Mouse (Mus musculus): ENCODE data around the gene Meiob. TPM values are rescaled to one million over a fixed set of nuclear protein-coding genes. Genes with fewer than 3 reads are reported as not detected.

Meiob gene
- total and polyA plus RNA-seq, 2 experiments from 2014 or later: 0.15 TPM; not detected in 1

- H3K4me1 ChIP-seq (ENCODE audit: insufficient read depth): peaks cover 9% of the 10 kb centered on the region
- peaks cover 24% of the 10 kb centered on the region for H3K36me3 ChIP-seq (ENCODE audit: insufficient read depth)
- H3K4me2 ChIP-seq (ENCODE audit: low read depth): no peak overlapping the region
- ATAC-seq (no peak), DNase-seq (no peak)
- no peaks in the 10 kb centered on the region for H3K9me3 ChIP-seq (ENCODE audit: low read length)
- H3K27me3 ChIP-seq (ENCODE audit: insufficient read depth, low read length): no peaks in the 10 kb centered on the region
- no peak for TF ChIP-seq CTCF (IDR thresholded peaks at IDR 0.05; ENCODE audit: low read depth)
- H3K9ac ChIP-seq: no peak overlapping the region
- WGBS: 85% methylated on average over 6 of the region's 6 CpGs
- no peak overlapping the region for H3K27ac ChIP-seq (ENCODE audit: low read depth, low read length)
- no peak overlapping the region for H3K4me3 ChIP-seq (ENCODE audit: low read depth, low read length)
Measured at GRCm38 (mm10) chr17:24884391-24884790, 80.3 kb downstream of the Meiob start.

DNA sequence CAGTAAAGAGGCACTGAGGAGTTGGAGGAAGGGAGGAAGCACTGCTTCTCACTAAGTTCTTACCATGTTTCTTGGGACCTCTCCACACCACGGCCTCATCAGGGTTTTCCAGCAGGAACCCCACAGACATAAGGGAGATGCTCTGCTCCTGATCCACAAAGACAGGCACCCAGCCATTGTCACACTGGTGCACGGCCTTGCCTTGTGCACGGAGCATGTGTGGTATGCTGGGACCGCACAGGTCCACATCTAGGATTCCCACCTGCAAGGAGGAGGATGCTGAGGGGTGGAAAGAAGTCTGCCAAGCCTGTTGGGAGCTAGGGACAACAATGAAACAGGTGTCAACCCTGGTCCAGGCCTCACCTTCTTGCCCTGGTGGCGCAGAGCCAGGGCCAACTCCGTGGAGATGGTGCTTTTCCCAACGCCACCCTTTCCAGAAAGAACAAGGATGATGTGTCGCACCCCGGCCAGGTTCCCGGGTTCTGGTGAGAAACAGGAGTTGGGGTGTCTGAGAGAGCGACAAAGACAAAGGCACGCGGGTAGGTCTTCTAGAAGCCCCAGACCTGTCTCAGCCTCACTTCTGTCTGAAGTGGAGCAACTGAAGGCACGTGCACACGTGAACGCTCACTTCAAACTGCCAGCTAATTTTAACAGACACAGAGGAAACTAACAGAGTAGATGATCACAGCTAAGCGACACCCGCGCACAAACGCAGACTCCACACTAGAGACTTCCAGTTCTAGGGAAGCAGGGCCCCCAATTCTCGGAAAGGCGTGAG lies 81.5 kb downstream of the Meiob start:
- Histone ChIP-seq H3K27ac (ENCODE audit: low read depth, low read length) (no peak overlapping the region), H3K9ac (peak overlapping the region; percentile 59), H3K36me3 (ENCODE audit: insufficient read depth) (peaks cover 29% of the 10 kb centered on the region), H3K9me3 (ENCODE audit: low read length) (no peaks in the 10 kb centered on the region), H3K4me2 (ENCODE audit: low read depth) (peak overlapping the region; percentile 88), H3K4me3 (ENCODE audit: low read depth, low read length) (peak overlapping the region; percentile 86), H3K27me3 (ENCODE audit: insufficient read depth, low read length) (no peaks in the 10 kb centered on the region), H3K4me1 (ENCODE audit: insufficient read depth) (peaks cover 9% of the 10 kb centered on the region)
- 27% methylated on average over 22 of the region's 22 CpGs for WGBS
- no peak for TF ChIP-seq CTCF (IDR thresholded peaks at IDR 0.05; ENCODE audit: low read depth)
- DNase-seq (no peak), ATAC-seq (no peak)

GRCm38 (mm10) chr17:24886134-24886931 lies 82.2 kb downstream of the Meiob start, which contains the start of the genes Nubp2 and Spsb3:
Gene Nubp2 (minus strand): TSS chr17:24886349.
Gene Spsb3 (plus strand): TSS chr17:24886643.
- Histone ChIP-seq H3K9ac (peak within 1 kb of the TSS; percentile 77), H3K27me3 (ENCODE audit: insufficient read depth, low read length) (no peaks in the 10 kb centered on the region), H3K4me2 (ENCODE audit: low read depth) (peak within 1 kb of the TSS; percentile 92), H3K4me1 (ENCODE audit: insufficient read depth) (peaks cover 9% of the 10 kb centered on the region), H3K27ac (ENCODE audit: low read depth, low read length) (peak within 1 kb of the TSS; percentile 84), H3K9me3 (ENCODE audit: low read length) (no peaks in the 10 kb centered on the region), H3K36me3 (ENCODE audit: insufficient read depth) (peaks cover 36% of the 10 kb centered on the region), H3K4me3 (ENCODE audit: low read depth, low read length) (peak within 1 kb of the TSS; percentile 86)
- peak; percentile 99 for DNase-seq
- TF ChIP-seq CTCF (IDR thresholded peaks at IDR 0.05; ENCODE audit: low read depth): peak; percentile 53
- 1% methylated on average over 69 of the region's 69 CpGs for WGBS
- peak; percentile 98 for ATAC-seq

- Histone ChIP-seq H3K9me3 (ENCODE audit: low read length) (no peaks in the 10 kb centered on the region), H3K9ac (peak overlapping the region; percentile 77), H3K4me3 (ENCODE audit: low read depth, low read length) (peak overlapping the region; percentile 86), H3K4me1 (ENCODE audit: insufficient read depth) (peaks cover 9% of the 10 kb centered on the region), H3K27me3 (ENCODE audit: insufficient read depth, low read length) (no peaks in the 10 kb centered on the region), H3K4me2 (ENCODE audit: low read depth) (peak overlapping the region; percentile 92), H3K27ac (ENCODE audit: low read depth, low read length) (peak overlapping the region; percentile 84), H3K36me3 (ENCODE audit: insufficient read depth) (peaks cover 42% of the 10 kb centered on the region)
- 1% methylated on average over 18 of the region's 18 CpGs for WGBS
- TF ChIP-seq CTCF (IDR thresholded peaks at IDR 0.05; ENCODE audit: low read depth): no peak
- DNase-seq (no peak), ATAC-seq (peak; percentile 30)
Measured at GRCm38 (mm10) chr17:24886932-24887271, 82.8 kb downstream of the Meiob start.

DNA sequence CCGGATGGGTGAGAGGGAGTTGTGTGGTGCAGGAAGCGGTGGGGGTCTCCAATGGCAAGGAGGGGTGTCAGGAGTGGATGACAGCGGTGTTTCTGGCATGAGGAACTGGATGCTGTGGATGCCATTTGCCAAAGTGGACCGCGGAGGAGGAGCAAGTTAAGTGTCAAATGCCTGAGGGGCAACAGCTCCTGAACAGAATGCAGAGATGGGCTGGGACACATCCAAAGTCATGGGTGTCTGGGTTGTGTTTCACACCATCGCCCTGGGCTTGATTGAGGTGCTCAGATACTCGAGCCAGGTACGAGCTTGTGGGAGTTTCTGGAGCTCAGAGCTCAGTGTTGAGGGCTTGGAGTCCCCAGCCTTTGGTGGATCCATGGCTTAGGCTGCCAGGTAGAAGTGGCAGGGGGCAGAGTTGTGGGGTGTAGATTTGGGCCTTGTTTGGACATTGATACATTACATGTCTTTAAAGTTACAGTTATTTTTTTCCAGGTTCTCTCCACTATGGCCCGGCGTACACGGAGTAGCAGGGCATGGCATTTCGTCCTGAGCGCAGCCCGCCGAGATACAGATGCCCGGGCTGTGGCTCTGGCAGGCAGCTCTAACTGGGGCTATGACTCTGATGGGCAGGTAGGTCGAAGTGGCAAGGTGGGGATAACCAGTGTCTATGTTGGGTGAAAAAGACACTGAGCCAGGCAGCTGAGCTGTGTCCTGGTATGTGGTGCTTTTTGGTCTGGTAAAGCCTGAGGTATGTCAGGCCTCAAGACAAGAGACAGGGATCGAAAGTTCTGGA lies 83.4 kb downstream of the Meiob start:
- Histone ChIP-seq H3K9ac (peak overlapping the region; percentile 77), H3K27ac (ENCODE audit: low read depth, low read length) (peak overlapping the region; percentile 84; the same call in 1 of the 2 replicates), H3K4me1 (ENCODE audit: insufficient read depth) (peaks cover 9% of the 10 kb centered on the region), H3K4me3 (ENCODE audit: low read depth, low read length) (peak overlapping the region; percentile 86), H3K27me3 (ENCODE audit: insufficient read depth, low read length) (no peaks in the 10 kb centered on the region), H3K9me3 (ENCODE audit: low read length) (no peaks in the 10 kb centered on the region), H3K36me3 (ENCODE audit: insufficient read depth) (peaks cover 46% of the 10 kb centered on the region), H3K4me2 (ENCODE audit: low read depth) (peak overlapping the region; percentile 92)
- no peak for DNase-seq
- ATAC-seq: no peak
- 65% methylated on average over 18 of the region's 18 CpGs for WGBS
- TF ChIP-seq CTCF (IDR thresholded peaks at IDR 0.05; ENCODE audit: low read depth): no peak

- no peaks in the 10 kb centered on the region for H3K9me3 ChIP-seq (ENCODE audit: low read length)
- no peaks in the 10 kb centered on the region for H3K27me3 ChIP-seq (ENCODE audit: insufficient read depth, low read length)
- H3K4me1 ChIP-seq (ENCODE audit: insufficient read depth): peaks cover 13% of the 10 kb centered on the region
- ATAC-seq (no peak), DNase-seq (no peak)
- WGBS: 93% methylated on average over 3 of the region's 3 CpGs
- H3K9ac ChIP-seq: no peak overlapping the region
- H3K4me2 ChIP-seq (ENCODE audit: low read depth): no peak overlapping the region
- H3K4me3 ChIP-seq (ENCODE audit: low read depth, low read length): no peak overlapping the region
- TF ChIP-seq CTCF (IDR thresholded peaks at IDR 0.05; ENCODE audit: low read depth): no peak
- no peak overlapping the region for H3K27ac ChIP-seq (ENCODE audit: low read depth, low read length)
- peaks cover 46% of the 10 kb centered on the region for H3K36me3 ChIP-seq (ENCODE audit: insufficient read depth)
Measured at GRCm38 (mm10) chr17:24888862-24889261, 84.8 kb downstream of the Meiob start.

Other genes with a start within 250 kb of the Meiob start
- 81.2 and 92.6 TPM in 2 replicates for gene Tsc2, start 171.7 kb upstream of the Meiob start, total RNA-seq (2014; rRNA removed)
- gene Tsc2, start 171.7 kb upstream of the Meiob start, polyA plus RNA-seq (2015; fragmentation: Nextera tagmentation; extraction: Ambion mirVana): 44.2 and 56.2 TPM in 2 replicates
- 10.1 and 10.2 TPM in 2 replicates for gene Nthl1, start 171.6 kb upstream of the Meiob start, total RNA-seq (2014; rRNA removed)
- 8.6 and 9.8 TPM in 2 replicates for gene Nthl1, start 171.6 kb upstream of the Meiob start, polyA plus RNA-seq (2015; fragmentation: Nextera tagmentation; extraction: Ambion mirVana)
- 43.5 and 54.5 TPM in 2 replicates for gene Slc9a3r2, start 154.0 kb upstream of the Meiob start, total RNA-seq (2014; rRNA removed)
- gene Slc9a3r2, start 154.0 kb upstream of the Meiob start, polyA plus RNA-seq (2015; fragmentation: Nextera tagmentation; extraction: Ambion mirVana): 42.0 and 48.3 TPM in 2 replicates
- not detected in 2 replicates for gene Npw, start 145.8 kb upstream of the Meiob start, total RNA-seq (2014; rRNA removed)
- gene Npw, start 145.8 kb upstream of the Meiob start, polyA plus RNA-seq (2015; fragmentation: Nextera tagmentation; extraction: Ambion mirVana): 0.64 and 0.96 TPM in 2 replicates
- gene Zfp598, start 134.6 kb upstream of the Meiob start, total RNA-seq (2014; rRNA removed): 31.2 and 41.5 TPM in 2 replicates
- gene Zfp598, start 134.6 kb upstream of the Meiob start, polyA plus RNA-seq (2015; fragmentation: Nextera tagmentation; extraction: Ambion mirVana): 14.6 and 15.0 TPM in 2 replicates
- gene Syngr3, start 114.3 kb upstream of the Meiob start, total RNA-seq (2014; rRNA removed): 218 and 221 TPM in 2 replicates
- 255 and 290 TPM in 2 replicates for gene Syngr3, start 114.3 kb upstream of the Meiob start, polyA plus RNA-seq (2015; fragmentation: Nextera tagmentation; extraction: Ambion mirVana)
- gene Gfer, start 108.1 kb upstream of the Meiob start, total RNA-seq (2014; rRNA removed): 34.5 and 34.7 TPM in 2 replicates
- 35.4 and 38.0 TPM in 2 replicates for gene Gfer, start 108.1 kb upstream of the Meiob start, polyA plus RNA-seq (2015; fragmentation: Nextera tagmentation; extraction: Ambion mirVana)
- gene Noxo1, start 108.1 kb upstream of the Meiob start, total RNA-seq (2014; rRNA removed): 3.8 and 4.5 TPM in 2 replicates
- gene Noxo1, start 108.1 kb upstream of the Meiob start, polyA plus RNA-seq (2015; fragmentation: Nextera tagmentation; extraction: Ambion mirVana): 1.4 and 2.5 TPM in 2 replicates
- 39.0 and 59.2 TPM in 2 replicates for gene Tbl3, start 96.6 kb upstream of the Meiob start, total RNA-seq (2014; rRNA removed)
- gene Tbl3, start 96.6 kb upstream of the Meiob start, polyA plus RNA-seq (2015; fragmentation: Nextera tagmentation; extraction: Ambion mirVana): 45.7 and 48.0 TPM in 2 replicates
- 0.69 TPM in 1 of 2 replicates, not detected in the other for gene Rnf151, start 86.2 kb upstream of the Meiob start, total RNA-seq (2014; rRNA removed)
- not detected in 2 replicates for gene Rnf151, start 86.2 kb upstream of the Meiob start, polyA plus RNA-seq (2015; fragmentation: Nextera tagmentation; extraction: Ambion mirVana)
- gene Rps2, start 86.2 kb upstream of the Meiob start, total RNA-seq (2014; rRNA removed): 2,317 and 3,198 TPM in 2 replicates
- 884 and 936 TPM in 2 replicates for gene Rps2, start 86.2 kb upstream of the Meiob start, polyA plus RNA-seq (2015; fragmentation: Nextera tagmentation; extraction: Ambion mirVana)
- 151 and 199 TPM in 2 replicates for gene Ndufb10, start 79.8 kb upstream of the Meiob start, total RNA-seq (2014; rRNA removed)
- 312 and 351 TPM in 2 replicates for gene Ndufb10, start 79.8 kb upstream of the Meiob start, polyA plus RNA-seq (2015; fragmentation: Nextera tagmentation; extraction: Ambion mirVana)
- not detected in 2 replicates for gene Rpl3l, start 76.5 kb upstream of the Meiob start, total RNA-seq (2014; rRNA removed)
- gene Rpl3l, start 76.5 kb upstream of the Meiob start, polyA plus RNA-seq (2015; fragmentation: Nextera tagmentation; extraction: Ambion mirVana): 0.34 TPM in 1 of 2 replicates, not detected in the other
- 19.3 and 27.4 TPM in 2 replicates for gene Msrb1, start 67.6 kb upstream of the Meiob start, total RNA-seq (2014; rRNA removed)
- gene Msrb1, start 67.6 kb upstream of the Meiob start, polyA plus RNA-seq (2015; fragmentation: Nextera tagmentation; extraction: Ambion mirVana): 28.4 and 28.6 TPM in 2 replicates
- gene Hs3st6, start 51.3 kb upstream of the Meiob start, total RNA-seq (2014; rRNA removed): 0.57 TPM in 1 of 2 replicates, not detected in the other
- 0.45 and 0.53 TPM in 2 replicates for gene Hs3st6, start 51.3 kb upstream of the Meiob start, polyA plus RNA-seq (2015; fragmentation: Nextera tagmentation; extraction: Ambion mirVana)
- gene Hagh, start 35.9 kb downstream of the Meiob start, total RNA-seq (2014; rRNA removed): 62.0 and 62.8 TPM in 2 replicates
- gene Hagh, start 35.9 kb downstream of the Meiob start, polyA plus RNA-seq (2015; fragmentation: Nextera tagmentation; extraction: Ambion mirVana): 61.6 and 66.6 TPM in 2 replicates
- gene Fahd1, start 46.1 kb downstream of the Meiob start, total RNA-seq (2014; rRNA removed): 15.1 and 16.6 TPM in 2 replicates
- 13.5 and 15.6 TPM in 2 replicates for gene Fahd1, start 46.1 kb downstream of the Meiob start, polyA plus RNA-seq (2015; fragmentation: Nextera tagmentation; extraction: Ambion mirVana)
- 0.48 TPM in 1 of 2 replicates, not detected in the other for gene Igfals, start 61.7 kb downstream of the Meiob start, total RNA-seq (2014; rRNA removed)
- gene Igfals, start 61.7 kb downstream of the Meiob start, polyA plus RNA-seq (2015; fragmentation: Nextera tagmentation; extraction: Ambion mirVana): 0.18 TPM in 1 of 2 replicates, not detected in the other
- 40.5 and 50.6 TPM in 2 replicates for gene Nubp2, start 82.1 kb downstream of the Meiob start, total RNA-seq (2014; rRNA removed)
- gene Nubp2, start 82.1 kb downstream of the Meiob start, polyA plus RNA-seq (2015; fragmentation: Nextera tagmentation; extraction: Ambion mirVana): 67.3 and 80.1 TPM in 2 replicates
- gene Spsb3, start 82.4 kb downstream of the Meiob start, total RNA-seq (2014; rRNA removed): 75.7 and 91.0 TPM in 2 replicates
- gene Spsb3, start 82.4 kb downstream of the Meiob start, polyA plus RNA-seq (2015; fragmentation: Nextera tagmentation; extraction: Ambion mirVana): 89.8 and 97.8 TPM in 2 replicates
- 35.6 and 36.6 TPM in 2 replicates for gene Eme2, start 90.8 kb downstream of the Meiob start, total RNA-seq (2014; rRNA removed)
- gene Eme2, start 90.8 kb downstream of the Meiob start, polyA plus RNA-seq (2015; fragmentation: Nextera tagmentation; extraction: Ambion mirVana): 14.7 and 17.9 TPM in 2 replicates
- 39.5 and 45.5 TPM in 2 replicates for gene Mrps34, start 90.8 kb downstream of the Meiob start, total RNA-seq (2014; rRNA removed)
- gene Mrps34, start 90.8 kb downstream of the Meiob start, polyA plus RNA-seq (2015; fragmentation: Nextera tagmentation; extraction: Ambion mirVana): 128 and 138 TPM in 2 replicates
- gene Nme3, start 92.2 kb downstream of the Meiob start, total RNA-seq (2014; rRNA removed): 60.1 and 75.7 TPM in 2 replicates
- 74.7 and 81.0 TPM in 2 replicates for gene Nme3, start 92.2 kb downstream of the Meiob start, polyA plus RNA-seq (2015; fragmentation: Nextera tagmentation; extraction: Ambion mirVana)
- gene Mapk8ip3, start 132.7 kb downstream of the Meiob start, total RNA-seq (2014; rRNA removed): 128 and 151 TPM in 2 replicates
- 50.3 and 65.1 TPM in 2 replicates for gene Mapk8ip3, start 132.7 kb downstream of the Meiob start, polyA plus RNA-seq (2015; fragmentation: Nextera tagmentation; extraction: Ambion mirVana)
- 52.3 and 64.7 TPM in 2 replicates for gene Jpt2, start 156.4 kb downstream of the Meiob start, total RNA-seq (2014; rRNA removed)
- 46.2 and 58.4 TPM in 2 replicates for gene Jpt2, start 156.4 kb downstream of the Meiob start, polyA plus RNA-seq (2015; fragmentation: Nextera tagmentation; extraction: Ambion mirVana)
- 16.2 and 21.5 TPM in 2 replicates for gene Cramp1l, start 211.5 kb downstream of the Meiob start, total RNA-seq (2014; rRNA removed)
- gene Cramp1l, start 211.5 kb downstream of the Meiob start, polyA plus RNA-seq (2015; fragmentation: Nextera tagmentation; extraction: Ambion mirVana): 1.9 and 2.9 TPM in 2 replicates
- gene Ift140, start 211.8 kb downstream of the Meiob start, total RNA-seq (2014; rRNA removed): 31.8 and 37.7 TPM in 2 replicates
- gene Ift140, start 211.8 kb downstream of the Meiob start, polyA plus RNA-seq (2015; fragmentation: Nextera tagmentation; extraction: Ambion mirVana): 11.6 and 15.2 TPM in 2 replicates